Mouse (Mus musculus) thymus, adult 2 months (tissue): ENCODE results near the gene Apon. TPM values are rescaled to one million over a fixed set of nuclear protein-coding genes. Genes with fewer than 3 reads are reported as not detected.
"Not testable (repeated sequence)": the region's sequence is repeated elsewhere in the genome, so short reads cannot be mapped to it uniquely, and the experiment has no call there.

Experiments used
- DNase-seq: peaks from one replicate; pipeline ENCODE4 v3.0.0; 2021
- H3K27ac ChIP-seq: fragments of 200-500 bp; 2 replicates; pipeline ENCODE4 v1.5.1; 2012; ENCODE audit warnings: low read length, control low read depth; ENCODE audit not compliant: control insufficient read depth, insufficient read depth
- H3K27me3 ChIP-seq: fragments of 200-500 bp; 2 replicates; pipeline ENCODE4 v1.6.1; 2012; ENCODE audit warnings: mild to moderate bottlenecking, low read length, moderate library complexity, mixed read lengths; ENCODE audit not compliant: control insufficient read depth, insufficient read depth
- H3K36me3 ChIP-seq: fragments of 200-500 bp; 2 replicates; pipeline ENCODE4 v1.6.1; 2012; ENCODE audit warnings: mild to moderate bottlenecking, low read length, moderate library complexity; ENCODE audit not compliant: control insufficient read depth, insufficient read depth
- H3K4me1 ChIP-seq: fragments of 200-500 bp; replicated peaks from 2 replicates; pipeline ENCODE4 v1.6.1; 2012; ENCODE audit warnings: low read length; ENCODE audit not compliant: control insufficient read depth, insufficient read depth
- H3K4me3 ChIP-seq: fragments of 200-500 bp; 2 replicates; pipeline ENCODE4 v1.5.1; 2012; ENCODE audit warnings: mild to moderate bottlenecking, low read length, control low read depth, moderate library complexity; ENCODE audit not compliant: control insufficient read depth, insufficient read depth
- CTCF ChIP-seq: fragments of 200-500 bp; IDR thresholded peaks from 2 replicates; pipeline ENCODE4 v1.5.1; 2012; ENCODE audit warnings: mild to moderate bottlenecking, control low read depth, low read length, moderate library complexity, borderline replicate concordance; ENCODE audit not compliant: control insufficient read depth, poor library complexity, insufficient read depth; ENCODE audit errors: extremely low read depth
- POLR2A ChIP-seq: fragments of 200-500 bp; IDR thresholded peaks from 2 replicates; pipeline ENCODE4 v1.6.1; 2012; ENCODE audit warnings: mild to moderate bottlenecking, low read length, control low read depth, moderate library complexity; ENCODE audit not compliant: control insufficient read depth, poor library complexity, insufficient read depth; ENCODE audit errors: extremely low read depth
- WGBS: fragments of 180-500 bp; shearing (Covaris S2); methylation state at CpG from one replicate; pipeline ENCODE4 v1.1.7; 2018; 5-methylcytosine and 5-hydroxymethylcytosine counted together
- polyA plus RNA-seq: library from polyadenylated mRNA; depleted of rRNA; stranded (reverse); fragments of >200 nt; gene quantifications from 2 replicates; pipeline ENCODE4 v1.2.3, GENCODE M21; 2012

Apon gene
- polyA plus RNA-seq, 1 experiment: 0.39 TPM

DNA sequence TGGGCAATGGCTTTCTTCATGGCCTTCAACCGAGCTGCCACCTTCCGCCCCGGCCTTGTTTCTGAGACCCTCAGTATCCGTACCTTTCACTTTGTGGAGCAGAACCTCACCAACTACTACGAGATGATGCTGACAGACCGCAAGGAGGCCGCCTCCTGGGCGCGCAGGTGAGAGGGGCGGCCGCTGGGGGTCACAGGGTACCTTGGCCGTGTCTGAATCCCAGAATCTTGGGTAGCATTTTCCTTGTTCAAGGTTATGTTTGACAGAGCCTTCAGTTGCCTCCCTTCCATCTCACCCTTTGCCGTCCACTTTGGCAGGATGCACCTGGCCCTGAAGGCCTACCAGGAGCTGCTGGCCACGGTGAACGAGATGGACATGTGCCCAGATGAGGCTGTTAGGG, 9.8 kb upstream of the Apon start:
- Histone ChIP-seq H3K27me3 (no peaks in the 10 kb centered on the region), H3K27ac (no peak overlapping the region), H3K4me3 (no peak overlapping the region), H3K4me1 (no peaks in the 10 kb centered on the region), H3K36me3 (peaks cover 56% of the 10 kb centered on the region)
- 96% methylated on average over 15 of the region's 15 CpGs for WGBS
- no peak for TF ChIP-seq POLR2A
- no peak for TF ChIP-seq CTCF
- DNase-seq: no peak

DNA sequence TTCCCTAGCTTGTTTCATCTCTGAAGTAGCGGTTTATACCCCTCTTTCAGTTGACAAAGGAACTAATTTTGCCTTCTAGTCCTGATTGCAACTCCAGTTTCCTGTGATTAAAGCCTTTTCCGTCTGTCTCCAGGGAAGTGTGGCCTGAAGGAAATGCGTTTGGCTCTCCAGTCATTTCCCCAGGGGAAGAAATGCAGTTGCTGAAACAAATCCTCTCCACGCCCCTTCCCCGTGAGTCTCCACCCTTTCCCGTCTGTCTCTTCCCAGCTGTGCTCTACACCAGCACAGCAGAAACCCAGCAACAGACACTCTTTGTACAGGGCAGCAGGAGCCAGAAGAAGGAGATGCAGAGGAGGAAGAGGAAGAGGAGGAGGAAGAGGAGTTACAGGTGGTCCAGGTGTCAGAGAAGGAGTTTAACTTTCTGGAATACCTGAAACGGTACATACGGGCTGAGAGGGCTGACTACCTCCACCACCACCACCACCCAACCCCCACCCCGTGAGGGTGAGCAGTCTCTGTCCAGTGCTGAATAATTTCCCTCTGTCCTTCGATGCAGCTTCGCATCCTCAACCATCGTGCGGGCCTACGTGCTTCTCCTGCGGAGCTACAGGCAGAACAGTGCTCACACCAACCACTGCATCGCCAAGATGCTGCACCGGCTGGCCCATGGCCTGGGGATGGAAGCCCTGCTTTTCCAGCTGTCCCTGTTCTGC, 6.7 kb upstream of the Apon start:
- TF ChIP-seq CTCF (no peak), POLR2A (no peak)

DNA sequence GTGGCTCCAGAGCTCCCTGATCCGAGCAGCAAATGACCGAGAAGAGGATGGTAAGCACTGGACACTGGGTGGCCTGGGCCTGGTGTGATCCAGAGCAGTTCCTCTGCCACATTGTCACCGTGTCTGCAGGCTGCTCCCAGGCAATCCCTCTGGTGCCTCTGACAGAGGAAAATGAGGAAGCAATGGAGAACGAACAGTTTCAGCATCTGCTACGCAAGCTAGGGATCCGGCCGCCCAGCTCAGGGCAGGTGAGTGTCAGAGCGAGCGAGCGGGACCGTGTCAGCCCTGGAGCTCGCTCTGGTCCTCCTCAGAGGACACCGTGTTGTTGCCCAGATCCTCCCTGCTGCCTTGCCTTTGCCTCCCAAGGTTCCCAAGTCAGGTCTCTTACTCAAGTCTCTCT, 3.3 kb upstream of the Apon start:
- Histone ChIP-seq H3K4me3 (no peak overlapping the region), H3K36me3 (peaks cover 50% of the 10 kb centered on the region), H3K27me3 (no peaks in the 10 kb centered on the region), H3K4me1 (no peaks in the 10 kb centered on the region), H3K27ac (no peak overlapping the region)
- TF ChIP-seq CTCF (no peak), POLR2A (no peak)
- DNase-seq: no peak
- 98% methylated on average over 13 of the region's 13 CpGs for WGBS

More for the DNA sequence above, 6.7 kb upstream of the Apon start:
- DNase-seq: no peak
- Histone ChIP-seq H3K36me3 (peaks cover 56% of the 10 kb centered on the region), H3K27me3 (no peaks in the 10 kb centered on the region), H3K4me1 (no peaks in the 10 kb centered on the region), H3K4me3 (no peak overlapping the region), H3K27ac (no peak overlapping the region)
- 94% methylated on average over 17 of the region's 17 CpGs for WGBS

DNA sequence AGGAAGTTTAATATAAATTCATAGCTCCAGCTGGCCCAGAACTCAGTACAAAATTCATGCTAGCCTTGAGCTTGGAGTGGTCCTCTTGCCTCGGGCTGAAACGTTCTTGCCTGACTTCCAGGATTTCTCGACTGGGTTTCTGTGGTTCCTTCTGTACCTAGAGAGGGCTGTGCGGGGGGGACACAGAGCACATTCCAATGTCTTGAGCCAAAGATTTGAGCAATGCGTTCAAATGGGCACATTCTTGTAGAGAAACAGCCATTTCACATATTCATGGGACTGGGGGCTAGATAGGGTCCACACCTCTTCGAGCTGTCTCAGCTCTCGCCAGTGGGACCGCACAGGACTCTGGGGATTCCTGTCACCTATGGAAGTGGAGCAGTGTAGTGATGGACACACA, 2.0 kb downstream of the Apon start:
- peaks cover 8% of the 10 kb centered on the region; the same call in 1 of the 2 replicates for H3K4me1 ChIP-seq
- no peak for DNase-seq
- H3K36me3 ChIP-seq: peaks cover 14% of the 10 kb centered on the region
- WGBS: 96% methylated on average over 8 of the region's 8 CpGs
- H3K27me3 ChIP-seq: no peaks in the 10 kb centered on the region
- no peak overlapping the region for H3K27ac ChIP-seq
- no peak overlapping the region for H3K4me3 ChIP-seq
- TF ChIP-seq CTCF: no peak
- no peak for TF ChIP-seq POLR2A

DNA sequence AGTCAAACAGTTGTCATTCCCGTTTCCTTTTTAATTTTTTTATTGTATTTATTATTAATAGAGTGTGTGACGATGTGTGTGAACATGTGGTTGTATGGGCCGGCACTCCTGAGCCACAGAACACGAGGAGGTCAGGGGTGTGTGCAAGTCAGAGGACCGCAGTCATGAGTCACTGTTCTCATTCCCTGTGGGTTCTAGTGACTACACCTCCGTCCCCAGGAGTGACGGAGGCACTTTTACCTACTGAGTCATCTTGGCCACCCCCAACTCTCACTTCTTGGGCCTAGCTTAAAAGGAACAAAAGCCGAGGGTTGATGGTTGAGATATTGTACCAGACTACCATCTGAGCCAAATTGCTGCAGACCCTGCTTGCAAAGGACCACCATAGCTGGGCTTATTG, 2.4 kb downstream of the Apon start:
- no peak for DNase-seq
- peaks cover 13% of the 10 kb centered on the region for H3K36me3 ChIP-seq
- peaks cover 8% of the 10 kb centered on the region; the same call in 1 of the 2 replicates for H3K4me1 ChIP-seq
- H3K4me3 ChIP-seq: no peak overlapping the region
- H3K27ac ChIP-seq: no peak overlapping the region
- TF ChIP-seq POLR2A: no peak
- no peak for TF ChIP-seq CTCF
- no peaks in the 10 kb centered on the region for H3K27me3 ChIP-seq
- WGBS: 95% methylated on average over 8 of the region's 8 CpGs

DNA sequence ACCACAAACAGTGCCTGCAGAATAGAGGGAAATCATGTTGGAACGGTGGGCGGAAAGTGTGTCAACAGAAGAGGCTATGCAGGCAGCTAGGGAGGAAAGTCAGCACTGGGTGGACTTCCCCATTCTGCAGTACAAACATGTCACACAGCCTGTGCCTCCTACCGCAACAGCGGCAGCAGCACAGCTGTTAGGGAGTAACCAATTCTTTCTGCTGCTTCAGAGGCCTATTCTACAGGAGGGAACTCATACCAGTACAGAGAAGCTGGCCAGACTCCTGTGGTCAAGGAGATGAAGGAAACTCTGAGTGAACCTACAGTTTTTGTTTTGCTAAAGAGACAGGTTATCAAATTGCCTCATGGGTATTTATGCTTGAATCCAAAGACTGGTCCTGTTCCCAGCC, 5.1 kb downstream of the Apon start:
- Histone ChIP-seq H3K36me3 (no peaks in the 10 kb centered on the region), H3K27ac (no peak overlapping the region), H3K4me1 (peaks cover 8% of the 10 kb centered on the region; the same call in 1 of the 2 replicates), H3K27me3 (no peaks in the 10 kb centered on the region), H3K4me3 (no peak overlapping the region)
- no peak for DNase-seq
- TF ChIP-seq CTCF: no peak
- no peak for TF ChIP-seq POLR2A
- 28% methylated on average over 4 of the region's 4 CpGs for WGBS

DNA sequence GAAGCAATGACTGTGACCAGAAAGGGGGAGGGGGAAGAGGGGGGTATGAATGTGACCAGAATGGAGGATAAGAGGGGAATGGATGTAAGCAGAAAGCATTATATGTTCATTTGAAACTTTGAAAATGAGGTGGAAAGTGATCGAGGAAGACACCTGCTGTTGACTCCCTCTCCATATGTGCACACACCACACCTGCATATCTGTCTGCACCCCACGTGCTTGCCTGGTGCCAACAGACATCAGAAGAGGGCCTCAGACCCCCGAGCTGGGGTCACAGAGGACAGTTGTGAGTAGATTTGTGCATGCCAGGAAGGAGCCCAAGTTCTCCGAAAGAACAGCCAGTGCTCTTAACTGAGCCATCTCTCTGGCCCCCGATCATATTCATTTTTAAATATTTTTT, 6.0 kb downstream of the Apon start:
- no peak for DNase-seq
- TF ChIP-seq CTCF: no peak
- no peak for TF ChIP-seq POLR2A
- H3K4me3 ChIP-seq: no peak overlapping the region
- peaks cover 8% of the 10 kb centered on the region; the same call in 1 of the 2 replicates for H3K4me1 ChIP-seq
- H3K27me3 ChIP-seq: no peaks in the 10 kb centered on the region
- no peaks in the 10 kb centered on the region for H3K36me3 ChIP-seq
- no peak overlapping the region for H3K27ac ChIP-seq
- WGBS: 60% methylated on average over 5 of the region's 5 CpGs

DNA sequence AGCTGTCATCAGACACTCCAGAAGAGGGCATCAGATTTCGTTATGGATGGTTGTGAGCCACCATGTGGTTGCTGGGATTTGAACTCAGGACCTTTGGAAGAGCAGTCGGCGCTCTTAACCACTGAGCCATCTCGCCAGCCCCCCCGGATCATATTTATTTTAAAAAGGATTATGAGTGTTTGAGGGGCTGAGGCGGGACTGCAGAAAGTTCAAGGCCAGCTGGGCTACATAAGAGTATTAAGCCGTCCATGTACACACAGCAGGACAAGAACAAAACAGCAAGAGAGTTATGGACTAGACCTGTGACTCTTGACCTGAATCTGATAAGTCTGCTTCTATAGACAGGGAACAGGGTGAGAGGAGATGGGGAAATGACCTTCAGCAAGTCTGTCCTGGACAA, 6.5 kb downstream of the Apon start:
- not testable (repeated sequence) for H3K4me1 ChIP-seq, H3K27ac ChIP-seq, H3K4me3 ChIP-seq, H3K36me3 ChIP-seq, DNase-seq, H3K27me3 ChIP-seq
- 97% methylated on average over 7 of the region's 7 CpGs for WGBS
